Mouse (Mus musculus): ENCODE results near the gene D17H6S53E.

DNA sequence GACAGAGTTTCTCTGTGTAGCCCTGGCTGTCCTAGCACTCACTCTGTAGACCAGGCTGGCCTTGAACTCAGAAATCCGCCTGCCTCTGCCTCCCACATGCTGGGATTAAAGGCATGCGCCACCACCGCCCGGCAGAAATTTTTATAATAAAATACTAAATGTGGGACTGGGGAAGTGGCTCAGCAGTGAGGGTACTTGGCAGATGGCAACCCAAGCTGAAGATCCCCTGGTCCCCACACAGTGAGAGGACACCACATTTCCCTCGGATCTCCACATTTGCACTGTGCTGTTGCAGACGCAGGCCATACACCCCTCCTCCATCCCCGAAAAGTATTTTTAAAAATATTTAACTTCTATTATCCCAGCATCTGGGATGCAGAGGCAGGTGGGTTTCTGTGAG, 7.3 kb downstream of the D17H6S53E start:
- TF ChIP-seq POLR2A (IDR thresholded peaks at IDR 0.05; ENCODE audit: control insufficient read depth, low read depth, low read length) (no peak), CTCF (IDR thresholded peaks at IDR 0.05; ENCODE audit: control insufficient read depth, insufficient read depth, insufficient replicate concordance, low read depth, low read length) (no peak)

Data from testis, adult 2 months (tissue).